Mouse (Mus musculus): Measurements from ENCODE around the gene Ppp6r2. TPM values are rescaled to one million over a fixed set of nuclear protein-coding genes. Genes with fewer than 3 reads are reported as not detected.

Ppp6r2 gene
- polyA plus RNA-seq, 1 experiment from 2014 or later, result 63.7 TPM

GRCm38 (mm10) chr15:89296465-89296864 lies 85.1 kb downstream of the Ppp6r2 start:
- Histone ChIP-seq H3K9me3 (no peaks in the 10 kb centered on the region), H3K4me1 (no peaks in the 10 kb centered on the region), H3K4me3 (no peak overlapping the region), H3K27ac (replicated peaks) (no peak overlapping the region), H3K36me3 (peaks cover 94% of the 10 kb centered on the region), H3K4me2 (replicated peaks) (no peak overlapping the region), H3K27me3 (no peaks in the 10 kb centered on the region), H3K9ac (replicated peaks) (no peak overlapping the region)
- 97% methylated on average over 1 of the region's 1 CpGs for WGBS
- ATAC-seq (ENCODE audit: low FRiP score, low read depth), result no peak

- 93% methylated on average over 2 of the region's 2 CpGs for WGBS
- Histone ChIP-seq H3K27me3 (no peaks in the 10 kb centered on the region), H3K4me2 (replicated peaks) (no peak overlapping the region), H3K36me3 (peaks cover 94% of the 10 kb centered on the region), H3K4me3 (no peak overlapping the region), H3K4me1 (no peaks in the 10 kb centered on the region), H3K9ac (replicated peaks) (no peak overlapping the region), H3K27ac (replicated peaks) (no peak overlapping the region), H3K9me3 (no peaks in the 10 kb centered on the region)
- no peak for ATAC-seq (ENCODE audit: low FRiP score, low read depth)
Measured at GRCm38 (mm10) chr15:89297695-89298094, 86.3 kb downstream of the Ppp6r2 start.

GRCm38 (mm10) chr15:89300180-89300579 lies 88.8 kb downstream of the Ppp6r2 start:
- WGBS, result 88% methylated on average over 13 of the region's 13 CpGs
- Histone ChIP-seq H3K27me3 (no peaks in the 10 kb centered on the region), H3K36me3 (peaks cover 94% of the 10 kb centered on the region), H3K9ac (replicated peaks) (no peak overlapping the region), H3K4me1 (no peaks in the 10 kb centered on the region), H3K4me2 (replicated peaks) (no peak overlapping the region), H3K9me3 (no peaks in the 10 kb centered on the region), H3K27ac (replicated peaks) (no peak overlapping the region), H3K4me3 (no peak overlapping the region)
- ATAC-seq (ENCODE audit: low FRiP score, low read depth), result no peak

- ATAC-seq (ENCODE audit: low FRiP score, low read depth), result no peak
- Histone ChIP-seq H3K27ac (replicated peaks) (no peak overlapping the region), H3K9ac (replicated peaks) (no peak overlapping the region), H3K4me2 (replicated peaks) (no peak overlapping the region), H3K4me1 (no peaks in the 10 kb centered on the region), H3K27me3 (no peaks in the 10 kb centered on the region), H3K4me3 (no peak overlapping the region), H3K36me3 (peaks cover 94% of the 10 kb centered on the region), H3K9me3 (no peaks in the 10 kb centered on the region)
- WGBS, result 97% methylated on average over 8 of the region's 8 CpGs
Measured at GRCm38 (mm10) chr15:89300600-89300999, 89.2 kb downstream of the Ppp6r2 start.

- no peak overlapping the region for H3K27ac ChIP-seq (replicated peaks)
- H3K9me3 ChIP-seq, result no peaks in the 10 kb centered on the region
- WGBS, result 76% methylated on average over 1 of the region's 1 CpGs
- H3K4me1 ChIP-seq, result peaks cover 10% of the 10 kb centered on the region; the same call in 1 of the 2 replicates
- no peak overlapping the region for H3K4me3 ChIP-seq
- H3K27me3 ChIP-seq, result no peaks in the 10 kb centered on the region
- H3K9ac ChIP-seq (replicated peaks), result no peak overlapping the region
- H3K36me3 ChIP-seq, result peaks cover 65% of the 10 kb centered on the region
- no peak for ATAC-seq (ENCODE audit: low FRiP score, low read depth)
- no peak overlapping the region for H3K4me2 ChIP-seq (replicated peaks)
Measured at GRCm38 (mm10) chr15:89305966-89306365, 94.6 kb downstream of the Ppp6r2 start.

GRCm38 (mm10) chr15:89307461-89307860 lies 96.1 kb downstream of the Ppp6r2 start:
- H3K9me3 ChIP-seq, result no peaks in the 10 kb centered on the region
- H3K27me3 ChIP-seq, result no peaks in the 10 kb centered on the region
- 89% methylated on average over 13 of the region's 13 CpGs for WGBS
- peaks cover 50% of the 10 kb centered on the region for H3K36me3 ChIP-seq
- H3K4me3 ChIP-seq, result no peak overlapping the region
- H3K9ac ChIP-seq (replicated peaks), result no peak overlapping the region
- no peak overlapping the region for H3K27ac ChIP-seq (replicated peaks)
- peaks cover 15% of the 10 kb centered on the region; the same call in 1 of the 2 replicates for H3K4me1 ChIP-seq
- H3K4me2 ChIP-seq (replicated peaks), result no peak overlapping the region
- no peak for ATAC-seq (ENCODE audit: low FRiP score, low read depth)

GRCm38 (mm10) chr15:89308406-89309139 lies 97.2 kb downstream of the Ppp6r2 start:
- Histone ChIP-seq H3K9ac (replicated peaks) (no peak overlapping the region), H3K4me1 (peaks cover 26% of the 10 kb centered on the region), H3K27ac (replicated peaks) (no peak overlapping the region), H3K4me2 (replicated peaks) (no peak overlapping the region), H3K36me3 (peaks cover 39% of the 10 kb centered on the region), H3K27me3 (no peaks in the 10 kb centered on the region), H3K9me3 (no peaks in the 10 kb centered on the region), H3K4me3 (no peak overlapping the region)
- 91% methylated on average over 7 of the region's 7 CpGs for whole genome bisulfite sequencing
- ATAC-seq (ENCODE audit: low FRiP score, low read depth), result no peak

GRCm38 (mm10) chr15:89309962-89310498 lies 98.7 kb downstream of the Ppp6r2 start:
- Histone ChIP-seq H3K27ac (replicated peaks) (no peak overlapping the region), H3K36me3 (peaks cover 24% of the 10 kb centered on the region)
- WGBS, result 88% methylated on average over 6 of the region's 6 CpGs

GRCm38 (mm10) chr15:89313359-89313758 lies 102.0 kb downstream of the Ppp6r2 start:
- no peaks in the 10 kb centered on the region for H3K27me3 ChIP-seq
- H3K27ac ChIP-seq (replicated peaks), result no peak overlapping the region
- peaks cover 36% of the 10 kb centered on the region for H3K4me1 ChIP-seq
- H3K9ac ChIP-seq (replicated peaks), result peak overlapping the region; percentile 85; the same call in 1 of the 2 replicates
- H3K36me3 ChIP-seq, result no peaks in the 10 kb centered on the region
- H3K4me2 ChIP-seq (replicated peaks), result peak overlapping the region; percentile 96
- H3K9me3 ChIP-seq, result no peaks in the 10 kb centered on the region
- ATAC-seq (ENCODE audit: low FRiP score, low read depth), result no peak
- 85% methylated on average over 4 of the region's 4 CpGs for WGBS
- H3K4me3 ChIP-seq, result peak overlapping the region; percentile 83; the same call in 1 of the 2 replicates

More at GRCm38 (mm10) chr15:89309962-89310498, 98.7 kb downstream of the Ppp6r2 start:
- Histone ChIP-seq H3K9me3 (no peaks in the 10 kb centered on the region), H3K4me2 (replicated peaks) (no peak overlapping the region), H3K4me3 (no peak overlapping the region), H3K27me3 (no peaks in the 10 kb centered on the region), H3K4me1 (peaks cover 36% of the 10 kb centered on the region), H3K9ac (replicated peaks) (peak overlapping the region; percentile 4; the same call in 1 of the 2 replicates)
- ATAC-seq (ENCODE audit: low FRiP score, low read depth), result no peak

GRCm38 (mm10) chr15:89314107-89314506 lies 102.8 kb downstream of the Ppp6r2 start:
- H3K27ac ChIP-seq (replicated peaks), result no peak overlapping the region
- no peak for ATAC-seq (ENCODE audit: low FRiP score, low read depth)
- peak overlapping the region; percentile 96 for H3K4me2 ChIP-seq (replicated peaks)
- H3K4me3 ChIP-seq, result peak overlapping the region; percentile 83
- peak overlapping the region; percentile 85 for H3K9ac ChIP-seq (replicated peaks)
- no peaks in the 10 kb centered on the region for H3K9me3 ChIP-seq
- no peaks in the 10 kb centered on the region for H3K36me3 ChIP-seq
- 27% methylated on average over 3 of the region's 3 CpGs for WGBS
- no peaks in the 10 kb centered on the region for H3K27me3 ChIP-seq
- peaks cover 36% of the 10 kb centered on the region for H3K4me1 ChIP-seq

GRCm38 (mm10) chr15:89314511-89315189 lies 103.3 kb downstream of the Ppp6r2 start:
- Histone ChIP-seq H3K9ac (replicated peaks) (peak overlapping the region; percentile 85), H3K27me3 (no peaks in the 10 kb centered on the region), H3K9me3 (no peaks in the 10 kb centered on the region), H3K27ac (replicated peaks) (peak overlapping the region; percentile 50; the same call in 1 of the 2 replicates), H3K4me1 (peaks cover 36% of the 10 kb centered on the region), H3K36me3 (no peaks in the 10 kb centered on the region), H3K4me3 (peak overlapping the region; percentile 83), H3K4me2 (replicated peaks) (peak overlapping the region; percentile 96)
- under 1% methylated on average over 58 of the region's 58 CpGs for WGBS
- peak; percentile 10 for ATAC-seq (ENCODE audit: low FRiP score, low read depth)

- peak within 1 kb of the TSS; percentile 83 for H3K4me3 ChIP-seq
- peak within 1 kb of the TSS; percentile 96 for H3K4me2 ChIP-seq (replicated peaks)
- peak; percentile 100 for ATAC-seq (ENCODE audit: low FRiP score, low read depth)
- no peaks in the 10 kb centered on the region for H3K36me3 ChIP-seq
- peaks cover 32% of the 10 kb centered on the region for H3K4me1 ChIP-seq
- peak within 1 kb of the TSS; percentile 85 for H3K9ac ChIP-seq (replicated peaks)
- peak within 1 kb of the TSS; percentile 50 for H3K27ac ChIP-seq (replicated peaks)
- no peaks in the 10 kb centered on the region for H3K27me3 ChIP-seq
- no peaks in the 10 kb centered on the region for H3K9me3 ChIP-seq
- under 1% methylated on average over 37 of the region's 37 CpGs for WGBS
Measured at GRCm38 (mm10) chr15:89315190-89315731, 103.9 kb downstream of the Ppp6r2 start, which contains the start of gene Sbf1. Gene Sbf1, minus strand, starts transcription at chr15:89315311.
